Mouse (Mus musculus): Measurements from ENCODE around the gene Yipf3. TPM values are rescaled to one million over a fixed set of nuclear protein-coding genes. Genes with fewer than 3 reads are reported as not detected.

Yipf3 gene
- total and polyA plus RNA-seq, 2 experiments from 2014 or later: 16.0 to 68.5 TPM

- H3K27ac ChIP-seq (ENCODE audit: low read depth): no peak overlapping the region
- H3K4me2 ChIP-seq (ENCODE audit: low read depth, low read length): no peak overlapping the region
- TF ChIP-seq CTCF (IDR thresholded peaks at IDR 0.05; ENCODE audit: low read depth) (no peak), EP300 (IDR thresholded peaks at IDR 0.05; ENCODE audit: low read depth) (no peak)
- DNase-seq (ENCODE audit: low spot score) (no peak), ATAC-seq (ENCODE audit: insufficient read depth, low read depth) (no peak)
- H3K9me3 ChIP-seq (replicated peaks; ENCODE audit: control insufficient read depth, low read length): no peaks in the 10 kb centered on the region
- peaks cover 11% of the 10 kb centered on the region; the same call in 1 of the 2 replicates for H3K36me3 ChIP-seq (replicated peaks; ENCODE audit: control insufficient read depth, insufficient read depth, low read length)
- H3K27me3 ChIP-seq (ENCODE audit: control insufficient read depth, insufficient read depth, low read length): no peaks in the 10 kb centered on the region
- H3K4me1 ChIP-seq (ENCODE audit: control insufficient read depth, insufficient read depth): peaks cover 13% of the 10 kb centered on the region
- WGBS: 58% methylated on average over 7 of the region's 7 CpGs
- no peak overlapping the region for H3K4me3 ChIP-seq (ENCODE audit: low read depth, low read length)
- H3K9ac ChIP-seq (replicated peaks; ENCODE audit: low read depth, low read length): no peak overlapping the region
Measured at GRCm38 (mm10) chr17:46284653-46285052, 36.8 kb downstream of the Yipf3 start.

DNA sequence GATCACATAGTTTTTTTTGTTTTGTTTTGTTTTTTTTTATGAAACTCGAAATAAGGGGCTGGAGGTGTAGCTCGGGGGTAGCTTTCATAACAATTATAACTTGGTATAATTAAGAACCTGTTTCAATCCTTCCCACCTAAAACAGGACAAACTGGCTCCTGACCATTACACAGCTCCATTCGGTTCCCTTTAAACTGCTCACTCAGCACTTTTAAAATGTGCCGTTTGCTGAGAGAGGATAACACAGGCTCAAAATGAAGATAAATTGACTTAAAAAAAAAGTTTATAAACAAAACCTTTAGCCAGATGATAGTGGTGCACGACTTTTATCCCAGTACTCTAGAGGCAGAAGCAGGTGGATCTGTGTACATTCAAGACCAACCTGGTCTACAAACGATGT, 37.5 kb downstream of the Yipf3 start:
- H3K4me3 ChIP-seq (ENCODE audit: low read depth, low read length): no peak overlapping the region
- no peak overlapping the region for H3K9ac ChIP-seq (replicated peaks; ENCODE audit: low read depth, low read length)
- ATAC-seq (ENCODE audit: insufficient read depth, low read depth) (no peak), DNase-seq (ENCODE audit: low spot score) (no peak)
- no peak overlapping the region for H3K4me2 ChIP-seq (ENCODE audit: low read depth, low read length)
- H3K27me3 ChIP-seq (ENCODE audit: control insufficient read depth, insufficient read depth, low read length): no peaks in the 10 kb centered on the region
- H3K27ac ChIP-seq (ENCODE audit: low read depth): no peak overlapping the region
- 59% methylated on average over 6 of the region's 6 CpGs for WGBS
- no peak for TF ChIP-seq EP300 (IDR thresholded peaks at IDR 0.05; ENCODE audit: low read depth)
- no peak for TF ChIP-seq CTCF (IDR thresholded peaks at IDR 0.05; ENCODE audit: low read depth)
- H3K4me1 ChIP-seq (ENCODE audit: control insufficient read depth, insufficient read depth): peaks cover 13% of the 10 kb centered on the region
- H3K36me3 ChIP-seq (replicated peaks; ENCODE audit: control insufficient read depth, insufficient read depth, low read length): 0 out of 2 replicates have a peak, but pooled peaks cover 5% of the 10 kb centered on the region
- H3K9me3 ChIP-seq (replicated peaks; ENCODE audit: control insufficient read depth, low read length): no peaks in the 10 kb centered on the region

DNA sequence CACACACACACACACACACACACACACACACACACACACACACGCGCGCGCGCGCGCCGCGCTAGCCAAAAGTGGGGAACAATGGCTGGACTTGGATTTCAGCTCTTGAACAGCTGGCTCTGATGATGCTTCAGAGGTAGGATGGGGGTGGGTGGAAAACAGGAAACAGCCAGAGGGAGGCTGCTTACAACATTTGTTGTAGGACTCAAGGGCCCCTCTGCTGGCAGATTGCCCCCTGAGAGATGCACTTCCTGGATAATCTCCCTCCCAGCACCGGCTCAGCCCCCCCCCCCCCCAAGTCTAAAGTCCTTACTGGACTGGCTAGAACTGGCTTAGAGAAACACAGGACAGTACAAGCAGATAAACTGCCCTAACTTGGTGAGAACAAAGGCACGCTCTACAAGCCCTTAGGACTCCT, 39.8 kb downstream of the Yipf3 start:
- Histone ChIP-seq H3K9ac (replicated peaks; ENCODE audit: low read depth, low read length) (no peak overlapping the region), H3K4me3 (ENCODE audit: low read depth, low read length) (no peak overlapping the region), H3K36me3 (replicated peaks; ENCODE audit: control insufficient read depth, insufficient read depth, low read length) (no peaks in the 10 kb centered on the region), H3K4me1 (ENCODE audit: control insufficient read depth, insufficient read depth) (no peaks in the 10 kb centered on the region), H3K27ac (ENCODE audit: low read depth) (peak overlapping the region; percentile 41; the same call in 1 of the 2 replicates), H3K9me3 (replicated peaks; ENCODE audit: control insufficient read depth, low read length) (no peaks in the 10 kb centered on the region), H3K27me3 (ENCODE audit: control insufficient read depth, insufficient read depth, low read length) (no peaks in the 10 kb centered on the region), H3K4me2 (ENCODE audit: low read depth, low read length) (no peak overlapping the region)
- TF ChIP-seq CTCF (IDR thresholded peaks at IDR 0.05; ENCODE audit: low read depth): no peak
- peak; percentile 41; the same call in 1 of the 2 replicates for TF ChIP-seq EP300 (IDR thresholded peaks at IDR 0.05; ENCODE audit: low read depth)
- 43% methylated on average over 11 of the region's 11 CpGs for WGBS
- DNase-seq (ENCODE audit: low spot score) (peak; percentile 69), ATAC-seq (ENCODE audit: insufficient read depth, low read depth) (peak; percentile 67)

- no peak overlapping the region for H3K27ac ChIP-seq (ENCODE audit: low read depth)
- peaks cover 58% of the 10 kb centered on the region for H3K27me3 ChIP-seq (ENCODE audit: control insufficient read depth, insufficient read depth, low read length)
Measured at GRCm38 (mm10) chr17:46296601-46297000, 48.7 kb downstream of the Yipf3 start.

GRCm38 (mm10) chr17:46297028-46297363, 49.1 kb downstream of the Yipf3 start:
- Histone ChIP-seq H3K9ac (replicated peaks; ENCODE audit: low read depth, low read length) (no peak overlapping the region), H3K4me1 (ENCODE audit: control insufficient read depth, insufficient read depth) (peaks cover 14% of the 10 kb centered on the region), H3K4me3 (ENCODE audit: low read depth, low read length) (peak overlapping the region; percentile 70), H3K4me2 (ENCODE audit: low read depth, low read length) (peak overlapping the region; percentile 100), H3K36me3 (replicated peaks; ENCODE audit: control insufficient read depth, insufficient read depth, low read length) (no peaks in the 10 kb centered on the region), H3K27me3 (ENCODE audit: control insufficient read depth, insufficient read depth, low read length) (peaks cover 58% of the 10 kb centered on the region), H3K9me3 (replicated peaks; ENCODE audit: control insufficient read depth, low read length) (no peaks in the 10 kb centered on the region), H3K27ac (ENCODE audit: low read depth) (no peak overlapping the region)
- DNase-seq (ENCODE audit: low spot score) (no peak), ATAC-seq (ENCODE audit: insufficient read depth, low read depth) (no peak)
- TF ChIP-seq CTCF (IDR thresholded peaks at IDR 0.05; ENCODE audit: low read depth) (no peak), EP300 (IDR thresholded peaks at IDR 0.05; ENCODE audit: low read depth) (no peak)
- 14% methylated on average over 6 of the region's 6 CpGs for WGBS

More at GRCm38 (mm10) chr17:46296601-46297000, 48.7 kb downstream of the Yipf3 start:
- Histone ChIP-seq H3K9ac (replicated peaks; ENCODE audit: low read depth, low read length) (no peak overlapping the region), H3K36me3 (replicated peaks; ENCODE audit: control insufficient read depth, insufficient read depth, low read length) (no peaks in the 10 kb centered on the region), H3K4me3 (ENCODE audit: low read depth, low read length) (0 out of 2 replicates have a peak overlapping the region, but pooled peaks have one; percentile 70), H3K4me1 (ENCODE audit: control insufficient read depth, insufficient read depth) (peaks cover 14% of the 10 kb centered on the region), H3K4me2 (ENCODE audit: low read depth, low read length) (no peak overlapping the region), H3K9me3 (replicated peaks; ENCODE audit: control insufficient read depth, low read length) (no peaks in the 10 kb centered on the region)
- ATAC-seq (ENCODE audit: insufficient read depth, low read depth) (no peak), DNase-seq (ENCODE audit: low spot score) (no peak)
- TF ChIP-seq EP300 (IDR thresholded peaks at IDR 0.05; ENCODE audit: low read depth): no peak
- no peak for TF ChIP-seq CTCF (IDR thresholded peaks at IDR 0.05; ENCODE audit: low read depth)
- WGBS: 26% methylated on average over 6 of the region's 6 CpGs
